Mouse (Mus musculus) lung, adult 2 months (tissue): ENCODE results near the gene Cpm.

ENCODE experiments used
- CTCF ChIP-seq: fragments of 200-500 bp; IDR thresholded peaks from 2 replicates; pipeline ENCODE4 v1.5.1; 2011; ENCODE audit warnings: mild to moderate bottlenecking, low read length, control low read depth; ENCODE audit not compliant: insufficient read depth
- POLR2A ChIP-seq: fragments of 200-500 bp; IDR thresholded peaks from 2 replicates; pipeline ENCODE4 v1.6.1; 2011; ENCODE audit warnings: low read depth, mild to moderate bottlenecking, control low read depth, low read length, borderline replicate concordance; ENCODE audit errors: extremely low read depth

GRCm38 (mm10) chr10:117607804-117608279, 21.5 kb upstream of the Cpm start:
- TF ChIP-seq CTCF (no peak), POLR2A (no peak)
